Mouse (Mus musculus): ENCODE data around the gene Gm49393. TPM values are rescaled to one million over a fixed set of nuclear protein-coding genes. Genes with fewer than 3 reads are reported as not detected.
"Not testable (repeated sequence)": the region's sequence is repeated elsewhere in the genome, so short reads cannot be mapped to it uniquely, and the experiment has no call there.

Gm49393 gene
- total RNA-seq (2014; fragmentation: Nextera tagmentation) (not detected in 2 replicates), total RNA-seq (2017) (0.69 TPM in 1 of 2 replicates, not detected in the other)

DNA sequence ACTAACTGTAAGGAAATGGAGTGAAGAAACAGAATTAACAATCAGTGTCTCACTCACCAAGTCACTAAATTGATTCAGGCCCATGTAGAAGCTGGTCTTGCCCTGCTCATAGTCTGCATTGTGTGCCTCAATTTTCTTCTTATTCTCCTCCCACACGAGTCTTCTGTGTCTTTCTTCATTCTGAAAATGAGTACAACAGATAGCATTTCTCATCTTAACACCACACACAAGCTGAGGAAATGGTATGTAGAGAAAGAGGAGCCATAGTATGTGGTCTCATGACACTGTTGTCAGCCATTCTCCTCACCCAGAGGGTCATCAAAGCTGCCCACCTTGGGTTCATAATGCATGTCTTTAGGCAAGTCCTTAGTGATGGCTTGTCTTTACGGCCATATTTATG, at the start of gene Gm49393:
Gm49393 (minus strand) TSS at position 101 of the 400 bp plus-strand sequence.
- not testable (repeated sequence) for ATAC-seq (replicated peaks; ENCODE audit: poor library complexity, severe bottlenecking)

DNA sequence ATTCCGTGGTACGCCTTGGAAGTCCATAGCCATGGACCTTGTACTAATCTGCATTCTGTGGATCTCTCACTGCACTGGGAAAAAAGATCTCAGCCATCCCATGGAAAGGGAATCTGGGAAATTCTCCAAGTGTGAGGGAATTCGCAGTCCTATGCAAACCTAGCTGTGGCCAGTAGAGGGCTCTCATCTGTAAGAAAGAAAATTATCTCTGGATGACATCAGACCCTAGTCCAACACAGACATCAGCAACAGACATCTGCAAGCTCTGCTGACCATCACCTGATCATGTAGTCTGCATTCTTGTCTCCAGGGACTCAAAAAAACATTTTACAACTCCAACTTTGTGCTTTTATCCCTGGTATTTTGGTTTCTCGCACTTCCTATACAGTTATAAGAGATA, 36.9 kb upstream of the Gm49393 start:
- peak; percentile 56 for ATAC-seq (replicated peaks; ENCODE audit: poor library complexity, severe bottlenecking)

DNA sequence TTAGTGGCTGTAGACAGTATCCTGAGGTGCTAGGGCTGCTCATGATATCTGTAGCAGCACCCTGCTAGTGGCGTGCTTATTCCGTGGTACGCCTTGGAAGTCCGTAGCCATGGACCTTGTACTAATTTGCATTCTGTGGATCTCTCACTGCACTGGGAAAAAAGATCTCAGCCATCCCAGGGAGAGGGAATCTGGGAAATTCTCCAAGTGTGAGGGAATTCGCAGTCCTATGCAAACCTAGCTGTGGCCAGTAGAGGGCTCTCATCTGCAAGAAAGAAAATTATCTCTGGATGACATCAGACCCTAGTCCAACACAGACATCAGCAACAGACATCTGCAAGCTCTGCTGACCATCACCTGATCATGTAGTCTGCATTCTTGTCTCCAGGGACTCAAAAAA, 28.6 kb upstream of the Gm49393 start:
- peak; percentile 67 for ATAC-seq (replicated peaks; ENCODE audit: poor library complexity, severe bottlenecking)

DNA sequence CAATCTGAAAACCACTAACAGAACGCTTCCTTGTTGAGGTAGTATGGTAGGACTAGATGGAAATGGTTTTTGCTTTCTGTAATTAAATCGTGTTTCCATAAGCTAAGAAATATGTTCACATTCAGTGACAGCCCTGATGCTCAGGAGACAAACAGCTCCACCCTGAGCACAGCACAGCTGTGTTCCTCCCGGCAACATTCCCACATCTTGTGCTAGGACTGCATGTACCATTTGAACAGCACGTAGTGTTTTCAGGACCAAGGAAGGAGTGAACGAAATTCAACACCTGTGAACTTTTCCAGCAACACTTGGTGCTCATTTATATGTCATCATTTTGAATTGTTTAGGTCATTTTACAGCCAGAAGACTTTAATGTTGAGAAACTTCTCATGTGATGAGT, 26.3 kb upstream of the Gm49393 start:
- ATAC-seq (replicated peaks; ENCODE audit: poor library complexity, severe bottlenecking) = no peak

DNA sequence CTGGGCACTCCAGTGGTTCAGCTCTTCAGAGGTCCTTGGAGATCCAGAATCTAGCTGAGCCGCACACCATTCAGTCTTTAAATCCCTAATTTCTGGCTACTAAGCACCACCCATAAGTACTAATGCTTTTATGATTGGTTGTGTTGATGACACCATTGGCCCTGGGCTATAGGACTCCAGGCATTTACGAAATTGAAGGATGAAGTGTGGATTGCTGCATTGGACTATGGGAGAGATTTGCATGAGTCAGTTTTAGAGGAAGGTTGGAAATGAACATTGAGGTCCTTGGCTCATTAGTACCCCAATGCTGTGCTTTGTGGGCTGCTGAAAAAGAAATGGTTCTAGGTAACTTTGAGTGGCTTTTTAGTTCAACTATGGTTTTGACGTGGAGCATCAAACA, 6.5 kb upstream of the Gm49393 start, which contains the start of gene Tpbpa:
Tpbpa (minus strand) TSS at position 101 of the 400 bp plus-strand sequence.
- not testable (repeated sequence) for ATAC-seq (replicated peaks; ENCODE audit: poor library complexity, severe bottlenecking)

DNA sequence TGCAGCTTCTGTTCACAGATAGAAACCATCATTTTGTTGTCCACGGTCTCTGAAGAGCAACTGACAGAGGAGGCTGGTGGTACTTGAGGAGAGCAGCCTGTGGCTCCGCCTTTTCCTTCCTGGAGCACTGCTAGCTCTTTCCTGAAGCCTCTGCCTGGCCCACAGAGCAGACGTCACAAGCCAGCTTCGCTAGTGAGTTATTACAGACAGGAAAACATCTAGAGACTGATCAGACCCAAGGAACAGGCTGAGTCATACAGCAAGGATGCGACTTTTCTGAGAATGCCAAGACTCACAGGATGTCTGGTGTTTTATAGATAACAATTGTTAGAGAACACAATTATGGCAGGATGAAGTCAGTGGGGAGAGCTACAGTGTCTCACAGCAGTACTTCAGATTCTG, 1.1 kb upstream of the Gm49393 start, which contains the start of the genes Gm49391 and Ctla2a:
Gm49391 (minus strand) TSS at position 72 of the 402 bp plus-strand sequence.
Ctla2a (minus strand) TSS at position 126 of the 402 bp plus-strand sequence.
- ATAC-seq (replicated peaks; ENCODE audit: poor library complexity, severe bottlenecking) = peak; percentile 99

DNA sequence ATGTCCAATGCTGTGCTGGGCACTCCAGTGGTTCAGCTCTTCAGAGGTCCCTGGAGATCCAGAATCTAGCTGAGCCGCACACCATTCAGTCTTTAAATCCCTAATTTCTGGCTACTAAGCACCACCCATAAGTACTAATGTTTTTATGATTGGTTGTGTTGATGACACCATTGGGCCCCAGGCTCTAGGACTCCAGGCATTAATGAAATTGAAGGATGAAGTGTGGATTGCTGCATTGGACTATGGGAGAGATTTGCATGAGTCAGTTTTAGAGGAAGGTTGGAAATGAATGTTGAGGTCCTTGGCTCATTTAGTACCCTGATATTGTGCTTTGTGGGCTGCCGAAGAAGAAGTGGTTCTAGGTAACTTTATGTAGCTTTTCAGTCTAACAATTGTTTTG, 30.6 kb downstream of the Gm49393 start, which contains the start of gene Tpbpb:
Tpbpb (minus strand) TSS at position 101 of the 400 bp plus-strand sequence.
- ATAC-seq (replicated peaks; ENCODE audit: poor library complexity, severe bottlenecking) = not testable (repeated sequence)

DNA sequence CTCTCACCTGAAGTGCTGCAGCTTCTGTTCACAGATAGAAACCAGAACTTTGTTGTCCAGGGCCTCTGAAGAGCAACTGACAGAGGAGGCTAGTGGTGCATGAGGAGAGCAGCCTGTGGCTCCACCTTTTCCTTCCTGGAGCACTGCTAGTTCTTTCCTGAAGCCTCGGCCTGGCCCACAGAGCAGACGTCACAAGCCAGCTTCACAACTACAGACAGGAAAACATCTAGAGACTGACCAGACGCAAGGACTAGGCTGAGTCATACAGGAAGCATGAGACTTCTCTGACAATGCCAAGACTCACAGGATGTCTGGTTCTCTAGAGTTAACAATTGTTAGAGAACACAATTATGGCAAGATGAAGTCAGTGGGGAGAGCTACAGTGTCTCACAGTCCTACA, 38.1 kb downstream of the Gm49393 start, which contains the start of gene Ctla2b:
Ctla2b (minus strand) TSS at position 120 of the 400 bp plus-strand sequence.
- ATAC-seq (replicated peaks; ENCODE audit: poor library complexity, severe bottlenecking) = peak; percentile 97

DNA sequence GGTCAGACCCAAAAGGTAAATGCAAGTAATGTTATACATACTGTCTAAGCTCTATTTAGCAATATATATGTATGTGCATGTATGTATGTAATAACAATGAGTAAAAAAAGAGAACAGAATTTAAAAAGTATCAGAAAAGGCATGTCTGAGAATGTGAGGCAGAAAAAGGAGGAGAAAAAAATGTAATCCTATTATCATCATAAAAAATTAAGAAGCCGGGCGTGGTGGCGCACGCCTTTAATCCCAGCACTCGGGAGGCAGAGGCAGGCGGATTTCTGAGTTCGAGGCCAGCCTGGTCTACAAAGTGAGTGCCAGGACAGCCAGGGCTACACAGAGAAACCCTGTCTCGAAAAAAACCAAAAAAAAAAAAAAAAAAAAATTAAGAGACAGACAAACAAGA, 38.6 kb downstream of the Gm49393 start, which contains the start of gene Gm49392:
Gm49392 (minus strand) TSS at position 101 of the 400 bp plus-strand sequence.
- ATAC-seq (replicated peaks; ENCODE audit: poor library complexity, severe bottlenecking) = not testable (repeated sequence)

DNA sequence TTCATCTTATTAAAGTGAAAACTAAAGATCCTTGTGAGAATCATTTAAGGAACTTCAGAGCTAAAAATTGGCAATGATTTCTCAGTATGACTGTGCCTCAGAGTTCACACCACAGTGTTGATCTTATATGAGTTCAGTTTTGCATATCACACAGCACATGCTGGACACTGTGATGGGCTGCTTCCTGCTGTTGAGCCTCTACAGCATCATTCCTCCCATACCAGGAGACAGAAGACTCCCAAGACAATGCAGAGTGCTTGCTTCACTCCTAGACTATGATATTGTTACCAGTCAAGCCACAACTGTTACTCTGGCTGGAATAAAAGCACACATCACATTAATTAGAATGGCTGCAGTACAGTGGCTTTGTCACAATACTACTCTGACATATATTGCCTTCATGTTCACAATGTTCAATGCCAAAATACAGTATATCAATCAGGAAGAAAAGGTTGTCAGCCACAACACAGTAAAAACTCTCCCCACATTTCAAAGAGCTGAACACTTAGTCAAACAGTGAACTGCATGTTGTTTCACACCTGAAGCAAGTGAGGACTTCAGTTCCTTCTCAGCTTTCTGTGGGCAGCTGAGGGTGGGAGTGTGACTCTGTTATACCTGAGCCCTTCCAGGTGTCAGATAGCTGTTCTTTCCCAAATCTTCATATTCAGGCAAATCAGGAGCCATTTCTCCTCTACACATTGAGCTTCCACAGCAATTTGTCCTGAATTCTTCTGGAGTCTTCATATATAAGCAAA, 39.8 kb downstream of the Gm49393 start:
- no peak for ATAC-seq (replicated peaks; ENCODE audit: poor library complexity, severe bottlenecking)

DNA sequence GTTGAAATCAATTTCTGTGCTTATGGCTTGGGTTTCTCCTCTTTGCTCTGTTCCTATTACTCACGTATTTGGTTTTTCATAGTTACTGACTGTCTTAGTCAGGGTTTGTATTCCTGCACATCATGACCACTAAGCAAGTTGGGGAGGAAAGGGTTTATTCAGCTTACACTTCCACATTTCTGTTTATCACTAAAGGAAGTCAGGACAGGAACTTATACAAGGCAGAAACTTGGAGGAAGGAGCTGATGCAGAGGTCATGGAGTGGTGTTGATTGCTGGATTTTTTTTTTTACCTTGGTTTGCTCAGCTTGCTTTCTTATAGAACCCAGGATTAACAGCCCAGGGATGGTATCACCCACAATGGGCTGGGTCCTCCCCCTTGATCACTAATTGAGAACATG, 43.1 kb downstream of the Gm49393 start:
- 0 out of 2 replicates have a peak, but pooled peaks have one; percentile 27 for ATAC-seq (replicated peaks; ENCODE audit: poor library complexity, severe bottlenecking)

DNA sequence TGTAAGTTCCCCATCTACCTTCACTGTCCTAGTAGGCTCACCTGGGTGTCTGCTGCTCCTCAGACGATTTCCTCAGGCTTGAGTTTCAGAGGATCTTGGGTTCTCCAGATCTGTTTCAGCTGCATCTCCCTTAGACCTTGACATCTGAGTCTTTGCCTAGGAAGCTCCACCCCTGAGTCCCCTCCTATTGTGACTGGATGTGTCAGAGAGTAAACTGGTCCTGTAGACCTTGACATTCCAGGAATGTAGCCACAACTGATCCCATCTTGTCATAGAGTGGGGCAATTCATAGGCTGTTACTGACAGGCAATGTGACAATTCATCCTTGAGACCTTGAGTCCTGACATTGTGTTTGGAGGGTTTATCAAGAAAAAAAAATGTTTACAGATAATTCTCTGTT, 71.1 kb downstream of the Gm49393 start, which contains the start of gene 4930486L24Rik:
4930486L24Rik (minus strand) TSS at position 195 of the 400 bp plus-strand sequence.
- ATAC-seq (replicated peaks; ENCODE audit: poor library complexity, severe bottlenecking) = no peak

DNA sequence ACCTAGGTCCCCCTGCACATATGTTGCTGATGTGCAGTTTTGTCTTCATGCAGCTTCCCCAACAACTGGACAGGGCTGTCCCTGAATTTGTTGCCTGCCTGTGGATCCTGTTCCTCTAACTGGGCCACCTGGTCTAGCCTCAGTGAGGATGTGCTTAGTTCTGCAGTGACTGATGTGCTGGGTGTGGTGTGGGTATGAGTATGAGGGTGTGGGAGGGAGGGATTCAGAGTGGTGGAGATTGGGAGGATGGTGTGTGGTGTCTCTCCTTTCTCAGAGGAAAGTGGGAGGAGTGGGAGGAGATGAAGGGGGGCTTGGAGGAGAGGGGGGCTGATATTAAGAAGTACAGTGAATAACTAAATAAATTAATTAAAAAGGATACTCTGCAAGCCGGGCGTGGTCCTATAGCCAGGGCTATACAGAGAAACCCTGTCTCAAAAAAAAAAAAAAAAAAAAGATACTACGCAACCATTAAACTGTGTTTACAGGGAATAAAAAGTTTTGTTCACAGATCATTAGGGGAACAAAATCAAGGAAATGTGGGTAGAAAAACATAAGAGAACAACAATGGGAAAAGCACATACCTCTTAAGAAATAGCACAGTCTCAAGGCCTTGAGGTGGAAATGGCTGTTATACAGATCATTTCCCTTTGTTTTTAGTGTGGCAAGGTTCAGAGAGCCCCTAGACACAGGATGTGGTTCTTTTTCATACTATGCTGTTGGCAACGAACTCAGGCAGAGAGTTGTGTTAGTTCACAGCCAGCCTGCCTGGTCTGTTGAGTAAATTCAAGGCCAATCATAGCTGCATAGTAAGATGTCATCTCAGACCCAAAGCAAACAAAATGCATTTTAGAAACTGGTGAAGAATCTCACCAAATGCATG, 86.9 kb downstream of the Gm49393 start:
- ATAC-seq (replicated peaks; ENCODE audit: poor library complexity, severe bottlenecking) = peak; percentile 62

DNA sequence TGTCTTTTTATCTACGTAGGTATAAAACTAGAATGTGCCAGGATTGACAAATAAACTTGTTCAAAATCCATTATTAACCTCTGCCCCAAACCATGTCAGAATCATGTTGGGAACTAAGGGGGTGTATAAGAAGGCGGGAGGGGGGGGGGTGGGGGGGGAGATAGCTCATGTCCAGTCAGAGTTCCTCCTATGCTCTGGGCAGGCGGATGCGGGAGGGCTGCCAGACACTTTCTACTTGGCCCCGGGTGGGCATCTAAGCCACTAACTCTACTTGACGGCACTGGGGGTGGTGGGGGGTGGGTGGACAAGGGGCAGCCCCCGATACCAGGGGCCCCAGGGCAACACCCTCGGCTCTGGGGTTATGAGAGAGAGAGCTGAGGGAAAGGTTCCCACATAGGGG, 92.2 kb downstream of the Gm49393 start:
- no peak for ATAC-seq (replicated peaks; ENCODE audit: poor library complexity, severe bottlenecking)

DNA sequence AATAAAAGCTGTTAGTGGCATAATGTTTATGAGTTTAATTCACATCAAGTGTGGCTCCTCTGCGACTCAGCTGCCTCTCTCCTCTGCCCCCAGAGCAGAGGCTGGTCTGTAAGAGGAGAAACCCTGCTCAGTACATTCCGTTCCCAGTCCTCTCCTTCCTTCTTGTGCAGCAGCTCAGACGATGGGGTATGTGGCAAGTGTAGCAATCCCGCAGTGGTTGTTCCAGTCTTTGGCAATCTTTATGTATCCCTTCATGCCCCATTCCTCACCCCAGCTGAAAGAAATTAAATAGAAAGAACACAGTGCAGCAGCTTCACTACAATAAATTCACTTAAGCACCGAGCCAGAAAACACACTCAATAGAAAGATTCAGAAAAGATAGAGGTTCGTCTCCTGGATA, 92.7 kb downstream of the Gm49393 start:
- ATAC-seq (replicated peaks; ENCODE audit: poor library complexity, severe bottlenecking) = peak; percentile 37; the same call in 1 of the 2 replicates

DNA sequence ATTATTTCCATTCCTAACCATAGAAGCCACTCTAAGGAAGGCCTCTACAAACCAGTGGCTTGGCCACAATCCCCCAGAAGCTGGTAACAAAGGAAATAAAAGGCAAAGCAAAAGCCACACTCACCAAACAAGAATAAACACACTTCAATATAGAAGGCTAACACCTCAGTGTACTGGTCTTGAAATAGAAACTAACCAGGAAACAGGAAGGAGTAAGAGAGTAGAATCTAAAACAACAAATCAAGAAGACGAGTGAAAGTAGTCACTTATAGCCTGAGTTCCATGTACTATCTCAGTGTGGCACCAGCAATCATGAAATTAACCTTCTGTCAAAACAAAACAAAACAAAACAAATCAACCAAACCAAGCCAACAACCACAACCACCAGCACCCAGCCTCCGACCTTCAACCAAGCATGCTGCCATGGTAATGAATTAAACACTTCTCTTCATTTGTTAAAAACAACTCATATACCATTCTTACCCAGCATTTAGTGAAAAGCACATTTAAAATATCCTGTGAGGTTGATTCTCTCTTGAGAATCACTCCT, 96.0 kb downstream of the Gm49393 start:
- ATAC-seq (replicated peaks; ENCODE audit: poor library complexity, severe bottlenecking) = no peak

DNA sequence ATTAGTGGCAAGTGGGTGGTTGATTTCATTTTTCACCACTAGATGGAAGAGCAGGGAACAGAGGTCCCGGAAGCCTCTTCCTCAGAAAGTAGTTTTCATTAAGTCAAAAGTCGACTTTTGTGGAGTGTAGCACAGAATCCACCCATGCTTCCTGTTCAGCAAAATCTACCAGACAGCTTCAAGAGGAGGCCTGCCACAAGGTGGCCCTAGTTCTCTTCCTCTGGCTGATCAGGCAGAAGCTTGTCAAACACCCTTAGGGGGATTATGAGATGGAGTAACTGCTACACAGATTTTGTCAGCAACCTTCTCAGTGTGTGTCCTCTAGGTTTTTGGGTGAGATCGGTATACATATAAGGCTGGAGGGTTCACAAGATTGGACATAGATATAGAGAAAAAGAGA, 109.3 kb downstream of the Gm49393 start:
- peak; percentile 62 for ATAC-seq (replicated peaks; ENCODE audit: poor library complexity, severe bottlenecking)

DNA sequence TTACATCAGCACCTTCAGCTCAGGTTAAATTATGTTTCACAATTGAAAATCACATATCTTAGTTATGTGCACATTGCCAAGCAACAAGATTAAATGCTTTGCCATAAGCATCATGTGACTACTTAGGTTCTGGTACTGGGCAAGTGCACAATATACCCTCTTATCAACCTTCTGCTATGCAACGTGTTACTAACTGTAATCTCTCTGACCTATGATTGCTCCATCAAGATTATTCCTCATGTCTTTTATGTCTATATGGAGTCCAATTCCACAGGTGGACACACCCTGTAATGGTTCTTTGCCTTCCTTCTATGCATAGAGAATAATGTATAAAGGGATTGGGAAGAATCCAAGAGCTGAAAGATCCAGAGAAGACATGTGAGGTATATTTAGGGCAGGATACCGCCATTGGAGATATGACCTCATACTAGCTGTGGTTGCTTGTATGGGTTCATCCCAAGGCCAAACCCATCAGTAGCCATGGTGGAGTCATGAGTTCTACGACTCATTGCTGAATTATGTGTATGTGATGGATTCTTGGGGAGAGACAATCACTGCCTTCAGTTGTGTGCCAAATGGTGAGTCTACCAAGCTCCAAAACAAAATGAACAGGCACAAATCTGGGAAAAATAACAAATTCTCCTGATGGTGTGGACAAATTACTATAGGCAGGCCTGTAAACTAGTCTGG, 114.8 kb downstream of the Gm49393 start:
- no peak for ATAC-seq (replicated peaks; ENCODE audit: poor library complexity, severe bottlenecking)

DNA sequence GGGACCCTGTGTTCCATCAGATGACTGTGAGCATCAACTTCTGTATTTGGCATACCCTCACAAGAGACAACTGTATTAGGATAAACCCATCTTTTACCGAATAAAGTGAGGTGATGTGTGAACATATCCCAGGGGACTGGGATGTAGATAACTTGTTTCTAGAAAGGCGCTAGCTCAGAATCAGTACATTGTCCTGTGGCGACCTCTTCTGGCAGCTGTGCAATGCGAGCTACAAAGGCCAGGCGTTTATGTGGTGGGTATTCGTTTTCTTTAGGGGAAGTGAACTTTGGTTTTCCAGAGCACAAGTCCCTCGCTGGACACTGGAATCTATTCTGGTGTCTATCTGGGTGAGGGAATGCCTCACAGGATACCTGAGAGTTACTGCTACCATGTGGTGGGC, 115.9 kb downstream of the Gm49393 start:
- peak; percentile 83 for ATAC-seq (replicated peaks; ENCODE audit: poor library complexity, severe bottlenecking)

DNA sequence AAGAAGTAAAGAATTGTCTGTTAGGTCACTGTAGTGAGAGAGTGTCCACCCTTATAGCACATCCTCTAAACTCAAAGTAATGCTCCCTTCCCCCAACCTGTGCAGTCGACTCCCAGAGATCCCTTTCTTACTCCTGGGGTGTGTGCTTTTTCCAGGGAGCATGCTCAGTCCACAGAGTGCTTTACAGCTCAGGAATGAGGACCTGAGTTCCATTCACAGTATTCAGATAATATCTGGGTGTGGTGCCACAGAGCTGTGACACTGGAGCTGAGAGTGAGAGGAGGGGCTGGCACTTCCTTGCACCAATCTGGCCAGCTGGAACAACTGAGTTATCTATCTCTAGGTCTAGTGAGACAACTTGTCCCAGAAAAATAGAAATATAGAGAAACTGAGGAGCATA, 121.7 kb downstream of the Gm49393 start:
- ATAC-seq (replicated peaks; ENCODE audit: poor library complexity, severe bottlenecking) = no peak
